Mouse (Mus musculus): ENCODE results near the gene Ly6g6c. TPM values are rescaled to one million over a fixed set of nuclear protein-coding genes. Genes with fewer than 3 reads are reported as not detected.

The Ly6g6c gene
- polyA plus RNA-seq, 1 experiment: not detected

DNA sequence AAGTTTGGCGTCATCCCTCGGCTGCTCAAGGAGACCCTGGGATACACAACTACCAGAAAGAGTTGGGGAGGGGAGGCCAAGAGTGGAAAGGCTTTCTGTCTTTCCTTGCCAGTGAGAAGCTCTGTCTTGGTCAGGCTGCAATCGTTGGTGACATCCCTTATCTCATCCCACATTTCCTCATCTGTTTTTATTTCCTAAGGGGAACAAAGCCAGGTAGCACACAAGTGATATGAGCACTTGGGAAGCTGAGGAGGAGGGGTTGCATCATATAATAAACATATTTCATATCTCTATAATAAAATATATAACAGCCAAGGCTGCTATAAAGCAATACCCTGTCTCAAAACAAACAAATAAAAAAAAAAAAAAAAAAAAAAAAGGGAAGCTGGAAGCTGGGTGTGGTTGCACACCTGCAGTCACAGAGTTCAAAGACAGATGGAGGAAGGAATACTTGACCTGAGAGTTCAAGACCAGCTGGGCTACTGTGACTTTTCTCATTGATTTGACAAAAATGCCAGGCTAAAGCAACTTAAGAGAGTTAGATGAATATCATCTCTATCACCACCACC is 18.8 kb downstream of the Ly6g6c start:
- no peak for TF ChIP-seq GATA1 (IDR thresholded peaks at IDR 0.05; ENCODE audit: low read length)

DNA sequence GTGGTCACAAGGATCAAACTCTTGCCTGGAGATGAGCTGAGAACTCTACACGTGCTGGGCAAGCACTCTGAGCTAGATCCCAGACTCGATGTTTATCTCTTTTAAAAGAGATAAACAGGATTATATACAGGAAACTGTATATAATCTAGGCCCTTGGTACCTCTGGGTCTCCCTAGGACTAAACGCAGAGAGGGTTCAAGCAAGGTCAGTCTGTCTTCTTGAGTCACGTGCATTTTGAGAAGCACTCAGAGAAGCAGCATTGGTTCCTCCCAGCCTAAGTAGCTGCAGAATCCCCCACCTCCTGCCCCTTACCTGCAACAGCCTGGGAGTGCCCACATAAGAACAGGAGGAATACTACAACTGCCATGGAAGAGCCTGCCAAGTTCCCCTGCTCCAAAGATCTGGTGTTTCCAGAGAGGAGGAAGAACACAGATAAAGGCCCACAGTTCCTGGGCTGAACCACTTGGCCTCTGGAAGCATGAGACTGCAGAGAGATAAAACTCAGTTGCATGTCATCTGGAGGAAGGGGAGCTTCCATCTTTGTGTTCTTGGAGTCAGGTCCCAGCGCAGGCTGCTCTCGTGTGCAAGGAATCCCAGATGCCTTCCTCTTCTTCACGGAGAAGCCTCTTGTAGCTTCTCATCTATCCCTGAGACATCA is 20.1 kb downstream of the Ly6g6c start, which contains the start of gene Ly6g6f:
TSS of gene Ly6g6f (minus strand) at position 403 of the 658 bp plus-strand sequence.
- TF ChIP-seq GATA1 (IDR thresholded peaks at IDR 0.05; ENCODE audit: low read length): no peak

DNA sequence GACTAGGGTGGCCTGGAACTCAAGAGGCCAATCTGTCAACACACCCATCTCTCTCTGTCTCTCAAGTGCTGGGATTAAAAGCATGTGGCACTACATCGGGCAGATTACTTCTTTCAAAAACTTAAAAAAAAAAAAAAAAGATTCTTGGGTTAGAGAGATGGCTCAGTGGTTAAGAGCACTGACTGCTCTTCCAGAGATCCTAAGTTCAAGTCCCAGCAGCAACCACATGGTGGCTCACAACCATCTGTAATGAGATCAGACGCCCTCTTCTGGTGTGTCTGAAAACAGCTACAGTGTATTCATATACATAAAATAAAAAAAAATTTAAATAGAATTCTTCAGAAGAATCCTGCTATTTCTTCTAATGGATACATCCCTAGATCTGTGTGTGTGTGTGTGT is 23.0 kb downstream of the Ly6g6c start:
- TF ChIP-seq GATA1 (IDR thresholded peaks at IDR 0.05; ENCODE audit: low read length): no peak

GRCm38 (mm10) chr17:35088825-35089644 is 23.8 kb downstream of the Ly6g6c start, which contains the start of gene Abhd16a:
Gene Abhd16a, plus strand, starts transcription at chr17:35089263.
- no peak for TF ChIP-seq GATA1 (IDR thresholded peaks at IDR 0.05; ENCODE audit: low read length)

DNA sequence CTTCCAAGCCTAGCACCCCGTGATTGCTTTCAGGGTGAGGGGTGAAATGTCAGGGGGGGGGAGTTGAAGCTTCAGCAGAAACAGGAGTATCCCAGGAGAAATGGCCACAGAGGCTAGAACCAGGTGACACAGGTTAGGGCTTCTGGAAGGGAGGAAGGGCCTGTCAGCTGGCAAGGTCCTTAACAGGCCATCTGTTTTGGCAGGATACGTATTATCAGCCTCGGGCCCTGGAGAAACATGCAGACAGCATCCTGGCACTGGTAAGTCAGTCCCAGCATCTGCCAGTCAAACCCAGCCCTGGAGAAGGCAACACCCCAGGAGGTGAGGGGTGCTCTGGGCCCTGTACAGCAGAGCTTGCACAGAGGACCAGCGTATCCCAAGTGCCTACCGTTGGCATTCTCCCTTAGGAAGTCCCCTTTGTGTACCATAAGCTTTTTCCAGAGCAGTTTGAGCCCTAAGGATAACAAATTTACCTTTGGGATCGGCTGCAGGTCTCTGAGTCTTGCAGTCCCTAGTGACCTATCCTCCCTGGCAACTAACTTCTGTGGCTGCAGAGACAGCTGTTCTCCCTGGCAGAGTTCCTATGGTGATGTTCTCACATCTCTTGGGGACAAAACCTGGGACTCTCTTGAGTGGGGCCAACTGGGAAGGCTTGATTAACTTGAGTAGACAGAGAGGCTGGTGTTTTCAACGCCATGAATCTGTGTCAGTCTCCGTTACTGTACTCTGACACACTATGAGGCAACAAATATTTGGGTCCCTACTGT is 25.2 kb downstream of the Ly6g6c start:
- TF ChIP-seq GATA1 (IDR thresholded peaks at IDR 0.05; ENCODE audit: low read length): no peak

- TF ChIP-seq GATA1 (IDR thresholded peaks at IDR 0.05; ENCODE audit: low read length): no peak
Measured at GRCm38 (mm10) chr17:35092403-35093198, 27.4 kb downstream of the Ly6g6c start.

DNA sequence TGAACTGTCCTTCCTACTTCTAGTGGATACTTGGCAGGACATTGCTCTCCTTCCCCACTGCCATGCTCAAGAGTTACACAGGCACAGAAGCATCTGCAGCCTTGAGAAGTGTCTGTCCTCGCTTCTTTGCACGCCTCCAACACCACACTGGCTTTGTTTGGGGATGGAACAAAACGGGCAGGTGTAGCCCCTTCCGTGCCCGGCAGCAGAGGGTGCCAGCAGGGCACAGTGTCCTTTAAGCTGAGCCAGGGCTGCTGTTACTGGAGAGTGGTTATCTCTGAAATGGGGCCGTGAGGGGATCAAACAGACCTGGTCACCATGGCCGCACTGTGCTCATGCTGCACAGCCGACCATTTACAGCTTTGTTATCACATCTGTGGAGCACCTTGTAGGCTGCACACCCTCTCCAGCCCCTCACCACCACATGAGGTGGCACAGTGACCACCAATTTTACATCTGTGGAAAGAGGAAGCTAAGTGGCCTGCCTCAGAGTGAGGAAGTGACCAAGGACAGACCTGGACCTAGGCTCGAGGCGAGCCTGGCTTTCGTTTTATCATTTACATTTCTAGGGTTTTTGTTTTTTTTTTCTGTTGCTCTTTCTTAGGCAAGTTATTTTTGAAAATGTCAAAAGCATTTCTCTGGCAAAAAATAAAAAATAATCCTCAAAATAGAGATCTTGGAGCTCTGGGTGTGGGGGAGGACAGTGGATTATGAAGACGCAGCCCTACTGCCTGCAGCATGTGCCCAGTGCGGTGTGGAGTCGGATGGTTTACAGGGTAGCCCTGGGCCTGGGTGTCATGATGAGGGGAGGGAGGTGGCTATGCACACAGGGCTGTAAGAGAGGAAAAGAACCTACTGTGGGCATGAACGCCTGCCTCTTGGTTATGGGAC is 29.5 kb downstream of the Ly6g6c start:
- no peak for TF ChIP-seq GATA1 (IDR thresholded peaks at IDR 0.05; ENCODE audit: low read length)

- no peak for TF ChIP-seq GATA1 (IDR thresholded peaks at IDR 0.05; ENCODE audit: low read length)
Measured at GRCm38 (mm10) chr17:35096597-35096996, 31.4 kb downstream of the Ly6g6c start.

DNA sequence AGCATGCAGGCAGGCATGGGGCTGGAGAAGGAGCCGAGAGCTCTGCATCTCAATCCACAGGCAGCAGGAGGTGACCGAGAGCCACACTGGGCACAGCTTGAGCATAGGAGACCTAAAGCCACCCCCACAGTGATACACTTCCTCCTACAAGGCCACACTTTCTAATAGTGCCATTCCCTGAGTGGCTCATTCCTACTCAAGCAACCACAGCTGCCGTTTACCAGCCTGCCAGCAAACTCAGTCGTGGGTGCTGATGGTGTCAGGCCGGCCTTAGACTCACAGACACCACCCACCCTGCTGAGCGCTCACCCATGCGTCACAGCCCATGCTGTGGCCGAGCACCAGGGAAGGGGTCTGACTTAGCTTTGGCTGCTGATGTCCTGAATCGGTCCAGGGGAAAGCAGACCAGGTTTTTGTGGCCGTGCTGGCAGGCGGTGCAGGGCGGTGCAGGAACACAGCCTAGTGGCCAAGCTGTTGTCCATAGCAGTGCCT is 32.0 kb downstream of the Ly6g6c start:
- TF ChIP-seq GATA1 (IDR thresholded peaks at IDR 0.05; ENCODE audit: low read length): no peak

GRCm38 (mm10) chr17:35100196-35100765 is 35.1 kb downstream of the Ly6g6c start:
- no peak for TF ChIP-seq GATA1 (IDR thresholded peaks at IDR 0.05; ENCODE audit: low read length)

- TF ChIP-seq GATA1 (IDR thresholded peaks at IDR 0.05; ENCODE audit: low read length): no peak
Measured at GRCm38 (mm10) chr17:35101161-35101560, 36.0 kb downstream of the Ly6g6c start.

DNA sequence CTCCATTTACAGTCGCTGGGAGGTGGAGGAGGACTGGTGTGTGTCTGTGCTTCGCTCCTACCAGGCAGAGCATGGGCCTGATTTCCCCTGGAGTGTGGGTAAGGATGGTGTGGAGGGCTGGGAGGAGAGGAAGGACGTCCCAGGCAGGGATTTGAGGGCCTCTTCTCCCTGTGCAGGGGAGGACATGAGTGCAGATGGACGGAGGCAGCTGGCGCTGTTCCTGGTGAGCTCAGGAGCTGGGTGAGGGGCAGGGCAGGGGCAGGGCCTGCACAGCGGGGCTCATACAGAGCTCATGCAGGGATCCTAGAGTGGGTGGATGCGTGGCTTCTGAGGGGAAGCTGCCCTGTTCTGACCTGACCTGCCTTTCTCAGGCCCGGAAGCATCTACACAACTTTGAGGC is 37.1 kb downstream of the Ly6g6c start:
- TF ChIP-seq GATA1 (IDR thresholded peaks at IDR 0.05; ENCODE audit: low read length): no peak

DNA sequence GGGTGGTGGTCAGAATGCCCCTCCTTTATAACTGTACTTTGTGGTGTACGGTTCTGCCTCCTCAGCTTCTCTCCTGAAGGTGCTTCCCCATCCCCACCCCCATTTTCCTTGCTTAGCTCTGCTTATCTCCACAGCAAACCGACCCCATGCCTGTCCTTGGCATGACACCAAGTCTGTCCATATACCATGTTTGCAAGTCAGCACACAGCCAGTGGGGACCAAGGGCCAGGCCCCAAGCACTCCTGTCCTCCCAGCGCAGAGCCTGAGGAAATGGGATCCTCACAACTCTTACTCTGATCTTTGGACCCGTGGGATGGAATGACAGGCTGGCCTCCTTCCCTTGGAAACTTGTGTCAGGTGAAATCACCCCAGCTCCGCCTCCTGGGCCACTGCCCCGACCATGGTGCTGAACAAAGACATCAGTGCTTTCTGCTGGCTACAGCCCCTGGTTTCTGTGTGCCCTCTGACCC is 38.1 kb downstream of the Ly6g6c start:
- no peak for TF ChIP-seq GATA1 (IDR thresholded peaks at IDR 0.05; ENCODE audit: low read length)

Measured in G1E-ER4 (cell line).